Mouse (Mus musculus) MN1 (cell line): Measurements from ENCODE around the gene Angel1.

Experiments used
- DNase-seq: peaks from one replicate; pipeline ENCODE4 v3.0.0-alpha.2; 2016; ENCODE audit warnings: low spot score

Angel1 gene

GRCm38 (mm10) chr12:86702690-86703089, 23.6 kb downstream of the Angel1 start:
- DNase-seq: no peak

- no peak for DNase-seq
Measured at GRCm38 (mm10) chr12:86701491-86701890, 24.8 kb downstream of the Angel1 start.

GRCm38 (mm10) chr12:86700927-86701310, 25.3 kb downstream of the Angel1 start:
- no peak for DNase-seq

- DNase-seq: no peak
Measured at GRCm38 (mm10) chr12:86699965-86700926, 26.0 kb downstream of the Angel1 start.

GRCm38 (mm10) chr12:86698537-86698936, 27.7 kb downstream of the Angel1 start:
- DNase-seq: no peak

- DNase-seq: no peak
Measured at GRCm38 (mm10) chr12:86697996-86698395, 28.3 kb downstream of the Angel1 start.

- peak; percentile 60 for DNase-seq
Measured at GRCm38 (mm10) chr12:86694441-86694840, 31.8 kb downstream of the Angel1 start.

GRCm38 (mm10) chr12:86693389-86693788, 32.9 kb downstream of the Angel1 start:
- no peak for DNase-seq

GRCm38 (mm10) chr12:86692471-86693356, 33.5 kb downstream of the Angel1 start:
- no peak for DNase-seq

- no peak for DNase-seq
Measured at GRCm38 (mm10) chr12:86690700-86691485, 35.4 kb downstream of the Angel1 start.

GRCm38 (mm10) chr12:86688917-86689316, 37.3 kb downstream of the Angel1 start:
- DNase-seq: no peak

- no peak for DNase-seq
Measured at GRCm38 (mm10) chr12:86687971-86688573, 38.2 kb downstream of the Angel1 start.

GRCm38 (mm10) chr12:86687445-86687955, 38.8 kb downstream of the Angel1 start:
- no peak for DNase-seq

- DNase-seq: no peak
Measured at GRCm38 (mm10) chr12:86686551-86687330, 39.5 kb downstream of the Angel1 start.

GRCm38 (mm10) chr12:86685275-86685674, 41.0 kb downstream of the Angel1 start:
- no peak for DNase-seq

- DNase-seq: no peak
Measured at GRCm38 (mm10) chr12:86683698-86684097, 42.6 kb downstream of the Angel1 start.

GRCm38 (mm10) chr12:86682178-86682577, 44.1 kb downstream of the Angel1 start:
- no peak for DNase-seq

GRCm38 (mm10) chr12:86681626-86682025, 44.6 kb downstream of the Angel1 start:
- DNase-seq: no peak

- no peak for DNase-seq
Measured at GRCm38 (mm10) chr12:86680591-86681193, 45.6 kb downstream of the Angel1 start.

GRCm38 (mm10) chr12:86679991-86680491, 46.2 kb downstream of the Angel1 start:
- DNase-seq: no peak
